Mouse (Mus musculus): ENCODE results near the gene Cblb. TPM values are rescaled to one million over a fixed set of nuclear protein-coding genes. Genes with fewer than 3 reads are reported as not detected.

Gene Cblb
- total RNA-seq, 1 experiment from 2014 or later, result 29.7 TPM

GRCm38 (mm10) chr16:52038821-52039220 lies 7.8 kb downstream of the Cblb start:
- DNase-seq, result no peak

DNA sequence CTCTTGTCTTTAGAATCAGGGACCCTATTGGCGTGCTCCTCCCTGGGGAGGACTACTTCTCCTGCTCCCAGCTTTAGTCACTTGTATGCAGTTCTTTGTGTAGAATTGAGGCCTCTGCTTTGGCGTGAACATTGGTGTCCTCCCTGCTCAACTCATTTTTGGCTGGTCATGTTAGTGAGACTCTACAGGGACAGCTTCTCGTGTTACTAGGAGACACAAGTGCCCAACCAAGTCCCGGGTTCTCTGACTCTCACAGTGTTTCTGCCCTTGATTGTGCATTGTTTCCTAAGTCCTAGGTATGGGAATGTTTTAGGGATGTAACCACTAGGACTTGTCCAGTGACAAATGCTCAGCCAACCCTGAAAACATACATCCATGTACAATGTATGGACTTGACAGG lies 9.9 kb downstream of the Cblb start:
- DNase-seq, result no peak

DNA sequence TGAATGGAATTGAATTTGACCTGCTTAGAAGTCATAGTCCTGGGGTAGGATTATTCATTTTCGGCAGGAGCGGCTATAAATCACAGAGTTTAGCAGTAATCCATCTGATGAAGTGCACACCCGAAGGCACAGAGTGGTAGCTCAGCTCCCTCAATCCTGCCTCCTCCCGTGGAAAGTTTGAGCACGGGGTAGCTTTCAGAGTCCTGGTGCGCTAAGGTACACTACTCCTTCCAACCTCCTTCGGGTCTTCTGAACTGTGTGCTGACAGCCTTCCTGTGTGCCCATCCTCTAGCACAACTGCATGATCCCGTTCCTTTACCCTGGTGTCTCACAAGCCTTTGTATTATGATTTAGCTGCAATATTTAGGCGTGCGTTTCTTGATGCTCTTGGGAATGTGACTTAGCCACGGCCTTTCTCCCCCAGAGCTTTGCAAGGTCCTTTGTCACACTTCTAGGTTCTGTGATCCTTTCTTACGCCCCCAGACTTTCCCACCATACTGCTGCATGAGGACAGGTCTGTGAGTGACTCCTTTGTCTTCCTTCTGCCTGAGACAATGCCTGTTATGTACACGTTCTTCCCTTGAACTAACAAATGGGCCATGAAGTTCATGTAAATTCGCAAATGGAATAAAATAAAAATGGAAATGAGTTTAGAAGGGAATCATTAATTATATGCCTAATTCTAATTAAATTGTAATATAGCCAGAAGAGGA lies 11.8 kb downstream of the Cblb start:
- no peak for DNase-seq

- no peak for DNase-seq
Observed at GRCm38 (mm10) chr16:52043380-52044117, 12.5 kb downstream of the Cblb start.

GRCm38 (mm10) chr16:52044518-52044917 lies 13.5 kb downstream of the Cblb start:
- no peak for DNase-seq

DNA sequence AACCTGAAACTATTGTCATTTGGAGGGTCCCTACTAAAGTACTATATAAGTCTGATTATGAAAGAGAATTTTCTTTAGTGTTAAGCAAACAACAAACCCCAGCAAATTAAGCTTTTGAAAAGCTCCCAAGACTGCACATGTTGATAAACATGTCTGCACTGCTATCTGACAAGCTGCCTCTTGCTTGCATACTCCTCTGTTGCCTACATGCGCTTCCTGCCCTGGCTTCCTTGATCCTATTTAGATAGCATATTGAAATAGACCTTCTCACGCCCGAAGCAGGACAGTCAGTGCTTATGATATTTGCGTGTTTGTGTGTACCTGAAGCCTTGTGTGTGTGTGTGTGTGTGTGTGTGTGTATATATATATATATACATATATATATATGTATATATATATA lies 14.0 kb downstream of the Cblb start:
- DNase-seq, result no peak

- DNase-seq, result no peak
Observed at GRCm38 (mm10) chr16:52046464-52046863, 15.4 kb downstream of the Cblb start.

DNA sequence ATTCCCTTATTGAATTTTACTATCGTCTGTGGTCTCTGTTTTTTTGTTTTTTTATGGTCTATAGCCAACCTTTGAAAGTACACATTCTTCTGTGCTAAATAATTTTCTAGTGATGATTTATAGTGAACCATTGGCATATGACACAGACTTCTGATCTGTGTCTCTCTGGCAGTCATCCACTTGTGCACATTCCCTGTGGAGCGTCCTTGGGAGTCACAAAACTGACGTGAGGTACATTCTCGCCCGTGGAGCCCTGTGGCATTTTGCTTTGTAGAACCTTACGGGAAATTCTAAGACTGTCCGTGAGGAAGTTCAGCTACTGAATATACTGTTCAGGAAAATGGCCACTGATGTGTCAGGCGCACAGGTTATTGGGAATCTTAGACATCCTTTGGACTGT lies 20.1 kb downstream of the Cblb start:
- peak; percentile 22 for DNase-seq

DNA sequence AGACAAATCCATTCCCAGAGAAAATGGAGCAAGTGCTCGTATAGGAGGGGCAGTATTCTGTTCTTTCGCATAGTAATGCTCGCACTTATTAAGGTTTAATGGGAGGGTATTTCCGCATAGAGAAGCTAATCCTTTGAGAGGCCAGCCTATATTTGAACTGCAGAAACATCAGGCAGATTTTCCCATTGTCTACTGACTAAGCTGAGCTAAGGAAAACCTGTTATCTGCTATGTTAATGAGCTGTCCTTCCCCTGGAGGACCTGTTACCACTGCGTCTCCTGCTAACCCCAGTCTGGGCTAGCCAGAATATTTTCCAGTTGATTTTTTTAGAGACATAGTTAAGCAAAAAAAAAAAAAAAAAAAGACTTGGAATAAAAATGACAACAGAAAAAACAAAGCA lies 21.7 kb downstream of the Cblb start:
- no peak for DNase-seq

GRCm38 (mm10) chr16:52055236-52055635 lies 24.2 kb downstream of the Cblb start:
- no peak for DNase-seq

DNA sequence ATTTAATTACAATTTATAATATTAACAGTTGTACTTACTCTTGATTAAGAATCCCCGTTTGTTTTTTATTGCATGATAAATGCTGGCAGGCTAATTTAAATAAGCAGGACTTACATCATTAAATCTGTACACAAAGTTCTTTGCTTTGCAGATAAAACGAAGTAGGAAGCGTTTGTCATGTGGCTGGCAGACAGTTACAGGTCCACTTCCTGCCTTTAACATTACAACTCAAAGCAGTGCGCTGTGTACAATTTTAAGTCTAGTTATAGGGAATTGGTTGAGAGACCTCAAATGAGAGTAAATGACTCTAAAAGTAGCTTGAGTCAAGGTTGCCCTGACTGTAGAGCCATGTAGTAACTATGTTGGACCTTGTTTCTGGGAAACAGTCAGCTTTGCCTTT lies 25.1 kb downstream of the Cblb start:
- DNase-seq, result no peak

DNA sequence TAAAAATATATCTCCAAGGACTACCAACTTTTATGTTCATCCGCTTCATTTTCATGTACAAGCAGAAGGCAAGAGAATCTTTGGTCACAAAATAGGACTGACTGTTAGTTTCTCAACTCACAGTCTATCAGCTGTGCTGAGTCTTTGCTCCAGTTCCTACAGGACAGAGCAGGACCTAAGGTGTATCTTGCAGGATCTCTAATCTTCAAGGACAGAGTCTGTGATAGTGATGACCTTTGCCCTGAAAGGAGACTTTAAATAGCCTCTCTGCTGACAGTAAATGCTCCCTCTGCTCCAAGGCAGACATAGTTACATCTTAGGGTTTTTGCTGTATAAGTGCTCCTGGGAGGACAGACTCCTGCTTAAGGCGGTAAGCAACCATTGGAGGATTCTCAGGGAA lies 26.3 kb downstream of the Cblb start:
- no peak for DNase-seq

DNA sequence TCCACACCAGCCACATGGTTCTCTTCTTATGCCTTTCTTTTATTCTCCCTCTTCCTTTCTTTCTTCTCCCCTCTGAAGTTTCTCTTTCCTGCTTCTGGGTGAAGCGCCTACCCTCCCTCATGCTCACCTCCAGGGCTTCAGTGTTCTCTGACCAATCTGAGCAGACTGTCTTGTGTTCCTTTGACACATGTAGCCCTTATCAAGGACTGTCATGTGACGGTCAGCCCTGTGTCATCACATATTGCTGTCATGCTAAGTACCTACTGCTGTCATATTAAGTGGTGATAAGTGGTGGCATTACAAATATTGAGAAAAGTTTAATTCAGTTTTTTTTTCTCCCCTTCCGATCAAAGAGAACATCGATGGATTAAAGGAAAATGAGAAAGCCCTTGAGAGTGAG lies 28.5 kb downstream of the Cblb start:
- no peak for DNase-seq

DNA sequence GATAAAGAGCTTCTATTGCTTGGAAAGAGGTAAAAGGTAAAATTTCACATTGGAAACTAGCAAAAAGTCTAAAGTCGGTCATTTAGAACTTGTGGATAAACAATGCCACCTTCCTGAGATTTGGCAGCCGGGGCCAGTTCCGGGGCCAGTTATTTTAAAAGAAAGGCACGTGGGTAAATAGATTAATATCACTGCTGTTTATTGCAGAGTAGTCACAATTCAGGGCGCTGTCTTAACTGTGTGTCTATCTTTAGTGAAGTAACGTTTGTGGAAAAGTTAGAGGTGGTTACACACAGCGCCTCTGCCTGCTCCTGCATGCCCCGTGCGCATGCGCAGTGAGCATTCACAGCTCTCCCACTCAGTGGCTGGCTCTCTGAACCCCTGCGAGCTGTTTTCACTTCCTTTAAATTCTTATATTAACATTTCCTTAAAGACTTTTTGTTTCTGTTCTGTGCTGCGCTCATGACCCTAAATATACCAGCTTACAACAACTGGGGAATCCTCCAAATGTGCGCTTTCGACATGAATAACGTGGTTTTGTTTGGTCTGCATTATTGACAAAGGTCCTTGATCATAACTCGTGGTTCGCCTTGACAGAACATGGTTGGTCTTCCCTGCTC lies 29.2 kb downstream of the Cblb start:
- DNase-seq, result no peak

- DNase-seq, result no peak
Observed at GRCm38 (mm10) chr16:52061015-52061481, 30.0 kb downstream of the Cblb start.

- no peak for DNase-seq
Observed at GRCm38 (mm10) chr16:52064309-52065105, 33.5 kb downstream of the Cblb start.

- DNase-seq, result no peak
Observed at GRCm38 (mm10) chr16:52067632-52068516, 36.8 kb downstream of the Cblb start.

GRCm38 (mm10) chr16:52068517-52068874 lies 37.5 kb downstream of the Cblb start:
- DNase-seq, result no peak

DNA sequence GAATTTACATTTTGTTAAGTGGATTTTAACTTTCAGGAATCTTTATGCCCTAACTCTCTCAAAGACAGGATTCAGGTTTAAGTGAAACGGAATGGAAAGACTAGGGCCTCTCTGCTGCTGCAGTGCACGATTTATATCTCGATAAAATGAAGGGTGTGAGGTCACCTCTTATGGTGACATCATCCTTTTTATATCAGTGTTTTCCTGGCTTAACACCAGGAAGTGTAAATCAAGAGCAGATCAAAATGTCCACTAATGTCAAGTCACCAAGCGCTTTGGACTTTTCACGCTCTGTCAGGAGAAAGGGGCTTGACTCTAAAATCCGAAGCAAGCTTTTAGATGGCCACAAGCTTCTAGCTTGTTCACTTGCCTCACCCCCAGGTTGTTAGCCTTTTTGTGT lies 38.6 kb downstream of the Cblb start:
- no peak for DNase-seq

- DNase-seq, result no peak
Observed at GRCm38 (mm10) chr16:52070128-52070527, 39.1 kb downstream of the Cblb start.

DNA sequence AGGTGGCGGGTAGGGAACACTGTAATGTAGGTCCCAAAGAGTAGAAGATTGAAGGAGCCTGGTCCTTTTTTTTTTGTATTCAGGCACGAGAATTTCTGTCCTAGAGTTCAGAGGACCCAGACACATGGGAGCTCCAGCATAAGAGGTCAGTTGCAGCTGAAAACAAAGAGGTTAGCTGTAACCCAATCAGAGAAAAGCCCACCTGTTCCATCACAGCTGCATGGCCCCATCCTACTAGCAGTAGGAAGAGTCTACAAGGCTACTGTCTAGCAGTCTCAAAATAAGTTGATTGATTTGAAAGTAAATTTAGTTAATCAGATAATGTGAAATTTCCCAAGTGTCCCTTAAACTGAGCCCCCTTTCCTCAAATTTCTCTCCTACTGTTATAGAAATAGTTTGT lies 40.3 kb downstream of the Cblb start:
- DNase-seq, result no peak

DNA sequence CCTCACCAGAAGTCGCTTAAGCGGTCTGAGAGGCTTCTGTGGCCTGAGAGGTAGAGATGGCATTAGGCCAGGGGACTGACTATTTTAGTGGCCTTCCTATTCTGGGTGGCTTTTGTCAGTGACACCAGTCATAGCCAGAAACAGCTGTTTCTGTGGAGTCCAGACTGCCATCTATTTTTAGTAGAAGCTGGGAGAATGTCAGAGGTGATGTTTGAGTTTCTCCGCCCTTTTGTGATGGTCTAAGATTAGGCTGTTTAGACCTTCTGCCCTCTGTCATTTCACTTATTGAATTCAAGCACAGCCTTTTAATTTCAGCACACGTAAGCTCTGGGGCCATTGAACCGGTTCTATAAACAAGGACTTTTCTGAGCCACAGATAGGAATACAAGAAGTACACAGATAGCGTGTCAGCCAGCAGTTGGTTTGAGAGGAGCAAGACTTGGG lies 40.8 kb downstream of the Cblb start:
- DNase-seq, result no peak
